Mouse (Mus musculus) limb, embryonic 11.5 days (tissue): ENCODE measurements around the gene Eva1b. TPM values are rescaled to one million over a fixed set of nuclear protein-coding genes. Genes with fewer than 3 reads are reported as not detected.

Experiments
- ATAC-seq: fragments of 200-750 bp; cut with Nextera tagmentation; 2 replicates; pipeline ENCODE4 v1.8.0; 2017; ENCODE audit warnings: low read depth; ENCODE audit not compliant: insufficient number of reproducible peaks, low FRiP score, low TSS enrichment
- DNase-seq: peaks from one replicate; pipeline ENCODE4 v3.0.0-alpha.2; 2015; ENCODE audit warnings: low spot score
- H3K27ac ChIP-seq: fragments of 300-500 bp; sonication (generic); replicated peaks from 2 replicates; pipeline ENCODE4 v1.5.1; 2014; ENCODE audit warnings: low read depth, mild to moderate bottlenecking, low read length
- H3K27me3 ChIP-seq: fragments of 300-500 bp; sonication (generic); 2 replicates; pipeline ENCODE4 v1.6.1; 2014; ENCODE audit warnings: mild to moderate bottlenecking, low read length, mixed read lengths; ENCODE audit not compliant: control insufficient read depth, insufficient read depth
- H3K36me3 ChIP-seq: fragments of 300-500 bp; sonication (generic); 2 replicates; pipeline ENCODE4 v1.6.1; 2014; ENCODE audit warnings: mild to moderate bottlenecking, low read length, moderate library complexity, mixed read lengths; ENCODE audit not compliant: control insufficient read depth, insufficient read depth
- H3K4me1 ChIP-seq: fragments of 300-500 bp; sonication (generic); 2 replicates; pipeline ENCODE4 v1.6.1; 2014; ENCODE audit warnings: low read length, mixed read lengths; ENCODE audit not compliant: control insufficient read depth, insufficient read depth
- H3K4me2 ChIP-seq: fragments of 300-500 bp; sonication (generic); 2 replicates; pipeline ENCODE4 v1.6.1; 2014; ENCODE audit warnings: low read depth, mild to moderate bottlenecking, moderate library complexity; ENCODE audit not compliant: severe bottlenecking
- H3K4me3 ChIP-seq: fragments of 300-500 bp; sonication (generic); 2 replicates; pipeline ENCODE4 v1.5.1; 2014; ENCODE audit warnings: low read depth, low read length
- H3K9ac ChIP-seq: fragments of 300-500 bp; sonication (generic); 2 replicates; pipeline ENCODE4 v1.6.1; 2014; ENCODE audit warnings: mild to moderate bottlenecking, low read length
- H3K9me3 ChIP-seq: fragments of 300-500 bp; sonication (generic); 2 replicates; pipeline ENCODE4 v1.6.1; 2016; ENCODE audit warnings: low read length; ENCODE audit not compliant: control insufficient read depth
- WGBS: fragments of 180-500 bp; shearing (Covaris S2); extraction: QIAGEN DNeasy Blood & Tissue Kit; methylation state at CpG from one replicate; pipeline ENCODE4 v1.1.7; 2014; 5-methylcytosine and 5-hydroxymethylcytosine counted together
- polyA plus RNA-seq: library from polyadenylated mRNA; unstranded; fragments of >200 nt; fragmentation: Nextera tagmentation; extraction: Ambion mirVana; gene quantifications from 2 replicates; pipeline ENCODE4 v1.2.1, GENCODE M21; 2014

The Eva1b gene
- polyA plus RNA-seq, 1 experiment from 2014 or later: 70.3 TPM

DNA sequence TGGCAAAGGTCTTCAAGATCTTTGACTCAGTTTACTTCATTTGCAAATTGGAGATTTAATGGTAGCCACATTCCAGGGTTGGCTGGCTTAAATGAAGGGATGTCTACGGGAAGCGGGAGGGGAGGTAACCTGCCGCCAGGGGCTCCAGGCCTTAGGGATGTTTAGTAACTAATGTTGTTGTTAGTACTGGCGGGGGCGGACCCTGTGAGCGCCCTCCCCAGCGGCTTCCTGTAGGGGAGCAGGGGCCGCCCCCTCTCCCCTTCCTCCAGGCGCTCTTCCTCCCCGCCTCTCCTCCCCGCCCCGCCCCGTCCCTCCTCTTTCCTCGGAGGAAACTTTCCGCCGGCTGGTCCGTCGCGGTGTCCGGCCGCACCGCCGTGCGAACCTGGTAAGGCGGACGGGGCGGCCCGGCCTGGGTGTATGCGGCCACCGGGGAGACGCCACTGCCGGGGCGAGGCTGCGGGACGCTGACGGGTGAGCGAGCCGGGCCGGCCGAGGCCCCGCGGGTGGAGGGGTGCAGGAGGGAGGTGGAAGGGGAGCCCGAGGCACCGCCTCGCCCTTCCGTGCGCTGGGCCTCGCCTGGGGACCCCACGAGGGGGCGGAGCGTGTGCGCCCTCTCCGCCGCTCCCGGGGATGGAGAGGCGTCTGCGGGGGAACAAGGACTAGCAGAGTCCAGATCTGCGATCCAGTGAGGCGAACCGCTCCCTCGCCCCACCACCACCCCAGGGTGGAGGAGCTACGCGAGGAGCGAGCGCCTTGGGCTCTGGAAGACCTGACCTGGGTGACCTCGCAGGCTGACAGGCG is 817 bp downstream of the Eva1b start:
- peak overlapping the region; percentile 79 for H3K9ac ChIP-seq
- ATAC-seq: peak; percentile 28; the same call in 1 of the 2 replicates
- peaks cover 41% of the 10 kb centered on the region for H3K4me1 ChIP-seq
- no peaks in the 10 kb centered on the region for H3K9me3 ChIP-seq
- no peaks in the 10 kb centered on the region for H3K36me3 ChIP-seq
- peak overlapping the region; percentile 88 for H3K4me3 ChIP-seq
- H3K4me2 ChIP-seq: peak overlapping the region; percentile 99
- no peaks in the 10 kb centered on the region for H3K27me3 ChIP-seq
- peak overlapping the region; percentile 96 for H3K27ac ChIP-seq
- peak; percentile 81 for DNase-seq
- WGBS: under 1% methylated on average over 63 of the region's 67 CpGs

GRCm38 (mm10) chr4:126149041-126149676 is 1.6 kb downstream of the Eva1b start:
- ATAC-seq: no peak
- Histone ChIP-seq H3K9me3 (no peaks in the 10 kb centered on the region), H3K36me3 (no peaks in the 10 kb centered on the region), H3K4me3 (peak overlapping the region; percentile 88), H3K4me1 (peaks cover 41% of the 10 kb centered on the region), H3K27me3 (no peaks in the 10 kb centered on the region), H3K27ac (peak overlapping the region; percentile 96), H3K4me2 (peak overlapping the region; percentile 99), H3K9ac (peak overlapping the region; percentile 79)
- DNase-seq: peak; percentile 56
- WGBS: 8% methylated on average over 42 of the region's 42 CpGs

GRCm38 (mm10) chr4:126149798-126150197 is 2.3 kb downstream of the Eva1b start:
- H3K9me3 ChIP-seq: no peaks in the 10 kb centered on the region
- WGBS: 11% methylated on average over 10 of the region's 10 CpGs
- DNase-seq (no peak), ATAC-seq (peak; percentile 5)
- H3K4me2 ChIP-seq: peak overlapping the region; percentile 99
- H3K4me1 ChIP-seq: peaks cover 41% of the 10 kb centered on the region
- H3K27ac ChIP-seq: peak overlapping the region; percentile 96
- H3K36me3 ChIP-seq: no peaks in the 10 kb centered on the region
- H3K4me3 ChIP-seq: peak overlapping the region; percentile 88
- H3K27me3 ChIP-seq: no peaks in the 10 kb centered on the region
- H3K9ac ChIP-seq: peak overlapping the region; percentile 79; the same call in 1 of the 2 replicates

DNA sequence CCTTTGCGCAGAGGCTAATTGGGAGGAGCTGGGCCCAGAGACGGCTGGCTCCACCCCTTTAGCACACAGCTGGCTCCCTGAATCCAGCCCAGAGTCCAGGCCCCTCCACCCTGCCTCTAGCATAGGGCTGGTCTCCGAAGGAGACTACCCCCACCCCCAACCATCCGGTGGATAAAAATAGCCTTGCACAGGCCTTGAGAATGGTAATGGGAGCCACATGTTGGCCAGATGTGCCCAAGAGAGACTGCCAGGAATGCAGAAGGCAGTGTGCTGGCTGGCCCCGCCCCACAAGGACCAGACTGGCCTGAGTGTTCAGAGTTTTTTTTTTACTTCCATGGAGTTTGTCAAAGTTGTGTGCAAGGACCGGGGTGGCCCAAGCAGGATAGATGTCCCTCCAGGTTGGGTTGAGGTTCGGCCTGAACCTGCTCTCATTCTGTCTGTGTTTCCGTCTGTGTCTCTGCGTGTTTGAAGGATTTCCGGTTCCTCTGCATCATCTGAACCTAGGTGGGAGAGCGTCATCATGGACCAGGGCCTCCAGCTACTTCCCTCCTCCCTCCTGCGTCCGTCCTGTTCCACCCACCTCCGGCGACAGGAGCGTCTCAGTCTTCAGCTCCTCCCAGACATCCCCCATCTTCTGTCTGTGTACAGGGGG is 2.9 kb downstream of the Eva1b start:
- peak overlapping the region; percentile 88 for H3K4me3 ChIP-seq
- DNase-seq (peak; percentile 99), ATAC-seq (peak; percentile 90)
- H3K4me2 ChIP-seq: peak overlapping the region; percentile 99
- no peaks in the 10 kb centered on the region for H3K27me3 ChIP-seq
- peaks cover 42% of the 10 kb centered on the region for H3K4me1 ChIP-seq
- peak overlapping the region; percentile 96 for H3K27ac ChIP-seq
- no peaks in the 10 kb centered on the region for H3K36me3 ChIP-seq
- WGBS: 7% methylated on average over 16 of the region's 16 CpGs
- no peaks in the 10 kb centered on the region for H3K9me3 ChIP-seq
- peak overlapping the region; percentile 57 for H3K9ac ChIP-seq

GRCm38 (mm10) chr4:126150949-126151320 is 3.4 kb downstream of the Eva1b start:
- H3K4me3 ChIP-seq: peak overlapping the region; percentile 88

DNA sequence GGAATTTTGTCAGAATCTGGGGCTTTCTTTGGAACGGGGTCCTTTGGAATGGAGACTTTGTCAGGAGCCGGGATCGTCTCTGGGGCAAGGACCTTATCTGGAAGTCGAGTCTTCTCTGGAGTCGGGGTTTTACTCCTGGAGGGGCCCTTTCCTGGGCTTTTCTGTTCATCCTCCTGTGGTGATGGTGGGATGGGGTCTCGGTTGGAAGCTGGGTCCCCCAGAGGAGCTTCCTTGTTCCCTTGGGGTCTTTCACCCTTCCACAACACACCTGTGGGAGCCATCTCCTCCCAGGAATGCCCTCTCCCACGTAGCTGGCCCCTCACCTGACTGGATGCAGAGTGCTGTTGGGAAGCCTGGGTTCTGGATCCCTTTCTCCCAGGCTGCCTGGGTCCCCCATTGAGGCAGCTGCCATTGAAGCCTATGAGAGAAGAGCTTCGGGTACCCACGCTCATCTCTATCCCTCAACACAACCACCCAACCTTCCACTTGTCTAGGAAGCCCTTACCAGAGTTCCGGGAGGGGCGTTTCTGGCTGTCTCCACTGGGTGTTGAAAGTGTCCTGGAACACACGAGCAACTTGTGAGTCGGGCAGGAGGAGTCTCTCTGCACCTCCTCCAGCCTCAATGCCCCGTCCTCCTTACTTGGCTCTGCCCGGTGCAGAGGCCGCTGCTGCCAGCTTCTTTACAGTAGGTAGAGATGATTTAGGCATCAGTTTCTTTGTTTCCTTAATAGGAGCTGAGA is 4.3 kb downstream of the Eva1b start:
- H3K9me3 ChIP-seq: no peaks in the 10 kb centered on the region
- H3K36me3 ChIP-seq: no peaks in the 10 kb centered on the region
- peaks cover 45% of the 10 kb centered on the region for H3K4me1 ChIP-seq
- DNase-seq (no peak), ATAC-seq (no peak)
- no peaks in the 10 kb centered on the region for H3K27me3 ChIP-seq
- no peak overlapping the region for H3K4me3 ChIP-seq
- no peak overlapping the region for H3K9ac ChIP-seq
- no peak overlapping the region for H3K27ac ChIP-seq
- WGBS: 84% methylated on average over 16 of the region's 16 CpGs
- H3K4me2 ChIP-seq: peak overlapping the region; percentile 99; the same call in 1 of the 2 replicates

More at GRCm38 (mm10) chr4:126150949-126151320, 3.4 kb downstream of the Eva1b start:
- no peak for DNase-seq
- WGBS: 31% methylated on average over 6 of the region's 6 CpGs
- Histone ChIP-seq H3K9ac (peak overlapping the region; percentile 57), H3K9me3 (no peaks in the 10 kb centered on the region), H3K4me1 (peaks cover 44% of the 10 kb centered on the region), H3K27me3 (no peaks in the 10 kb centered on the region), H3K27ac (peak overlapping the region; percentile 94), H3K36me3 (no peaks in the 10 kb centered on the region), H3K4me2 (peak overlapping the region; percentile 99)
- no peak for ATAC-seq

- H3K36me3 ChIP-seq: no peaks in the 10 kb centered on the region
- no peak overlapping the region for H3K27ac ChIP-seq
- H3K4me1 ChIP-seq: peaks cover 42% of the 10 kb centered on the region
Observed at GRCm38 (mm10) chr4:126152864-126153263, 5.3 kb downstream of the Eva1b start.

DNA sequence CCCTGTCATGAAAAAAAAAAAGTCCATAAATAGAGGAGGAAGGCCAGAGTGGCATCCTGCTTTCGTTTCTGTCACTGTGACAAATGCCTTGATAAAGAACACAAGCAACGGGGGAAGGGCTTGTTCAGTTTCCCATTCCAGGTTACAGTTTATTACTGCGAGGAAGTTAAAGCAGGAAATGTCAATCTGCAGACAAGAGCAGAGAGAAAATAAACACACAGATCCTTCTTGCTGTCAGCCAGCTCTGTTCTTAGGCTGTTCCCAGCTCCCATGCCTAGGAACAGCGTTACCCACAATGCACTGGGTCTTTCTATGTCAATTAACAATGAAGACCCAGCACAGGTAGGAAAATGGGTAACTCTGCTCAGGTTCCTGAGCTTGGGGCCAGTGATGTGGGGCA is 7.6 kb downstream of the Eva1b start:
- no peaks in the 10 kb centered on the region for H3K27me3 ChIP-seq
- peak overlapping the region; percentile 48 for H3K27ac ChIP-seq
- 46% methylated on average over 4 of the region's 4 CpGs for WGBS
- peaks cover 27% of the 10 kb centered on the region for H3K4me1 ChIP-seq
- no peak for DNase-seq
- no peak for ATAC-seq
- no peak overlapping the region for H3K4me3 ChIP-seq
- no peak overlapping the region for H3K4me2 ChIP-seq
- H3K9me3 ChIP-seq: no peaks in the 10 kb centered on the region
- no peaks in the 10 kb centered on the region for H3K36me3 ChIP-seq
- no peak overlapping the region for H3K9ac ChIP-seq

More at GRCm38 (mm10) chr4:126152864-126153263, 5.3 kb downstream of the Eva1b start:
- ATAC-seq: no peak
- Histone ChIP-seq H3K9ac (no peak overlapping the region), H3K4me2 (no peak overlapping the region), H3K9me3 (no peaks in the 10 kb centered on the region), H3K4me3 (no peak overlapping the region), H3K27me3 (no peaks in the 10 kb centered on the region)
- DNase-seq: no peak
- WGBS: 58% methylated on average over 14 of the region's 14 CpGs
